Mouse (Mus musculus) midbrain, embryonic 11.5 days (tissue): Measurements from ENCODE around the gene LTO1. TPM values are rescaled to one million over a fixed set of nuclear protein-coding genes. Genes with fewer than 3 reads are reported as not detected.
A peak's percentile ranks its signal among the peaks of the same experiment; 100 is the strongest.

Source experiments
- ATAC-seq: fragments of 200-750 bp; cut with Nextera tagmentation; 2 replicates; pipeline ENCODE4 v1.8.0; 2017; ENCODE audit warnings: moderate TSS enrichment, moderate library complexity; ENCODE audit not compliant: low FRiP score
- DNase-seq: peaks from one replicate; pipeline ENCODE4 v3.0.0; 2015; ENCODE audit warnings: low spot score; ENCODE audit errors: missing footprints
- H3K27ac ChIP-seq: fragments of 300-500 bp; sonication (generic); 2 replicates; pipeline ENCODE4 v1.5.1; 2014; ENCODE audit warnings: low read depth, low read length
- H3K27me3 ChIP-seq: fragments of 300-500 bp; sonication (generic); 2 replicates; pipeline ENCODE4 v1.6.1; 2014; ENCODE audit warnings: mild to moderate bottlenecking, low read length, moderate library complexity, mixed read lengths; ENCODE audit not compliant: control insufficient read depth, insufficient read depth
- H3K36me3 ChIP-seq: fragments of 300-500 bp; sonication (generic); 2 replicates; pipeline ENCODE4 v1.6.1; 2014; ENCODE audit warnings: mild to moderate bottlenecking, low read length, moderate library complexity, mixed read lengths; ENCODE audit not compliant: control insufficient read depth, insufficient read depth
- H3K4me1 ChIP-seq: fragments of 300-500 bp; sonication (generic); 2 replicates; pipeline ENCODE4 v1.6.1; 2014; ENCODE audit warnings: low read length; ENCODE audit not compliant: control insufficient read depth, insufficient read depth
- H3K4me2 ChIP-seq: fragments of 300-500 bp; sonication (generic); 2 replicates; pipeline ENCODE4 v1.6.1; 2014; ENCODE audit warnings: mild to moderate bottlenecking, moderate library complexity
- H3K4me3 ChIP-seq: fragments of 300-500 bp; sonication (generic); 2 replicates; pipeline ENCODE4 v1.5.1; 2014; ENCODE audit warnings: low read depth, low read length
- H3K9ac ChIP-seq: fragments of 300-500 bp; sonication (generic); 2 replicates; pipeline ENCODE4 v1.6.1; 2014; ENCODE audit warnings: low read length
- H3K9me3 ChIP-seq: fragments of 300-500 bp; sonication (generic); 2 replicates; pipeline ENCODE4 v1.6.1; 2016; ENCODE audit warnings: low read length; ENCODE audit not compliant: control insufficient read depth
- WGBS: fragments of 180-500 bp; shearing (Covaris S2); extraction: QIAGEN DNeasy Blood & Tissue Kit; methylation state at CpG from one replicate; pipeline ENCODE4 v1.1.7; 2014; 5-methylcytosine and 5-hydroxymethylcytosine counted together
- polyA plus RNA-seq: library from polyadenylated mRNA; unstranded; fragments of >200 nt; fragmentation: Nextera tagmentation; extraction: Ambion mirVana; gene quantifications from 2 replicates; pipeline ENCODE4 v1.2.1, GENCODE M21; 2014

The LTO1 gene
- polyA plus RNA-seq, 1 experiment from 2014 or later: 28.0 TPM

GRCm38 (mm10) chr7:144940585-144940984 is 25.7 kb downstream of the LTO1 start:
- WGBS: under 1% methylated on average over 11 of the region's 11 CpGs
- H3K27ac ChIP-seq: peak overlapping the region; percentile 68
- DNase-seq (peak; percentile 96), ATAC-seq (no peak)
- no peaks in the 10 kb centered on the region for H3K9me3 ChIP-seq
- peaks cover 12% of the 10 kb centered on the region for H3K27me3 ChIP-seq
- peak overlapping the region; percentile 90 for H3K9ac ChIP-seq
- H3K4me1 ChIP-seq: peaks cover 40% of the 10 kb centered on the region
- peak overlapping the region; percentile 67 for H3K4me3 ChIP-seq
- H3K4me2 ChIP-seq: peak overlapping the region; percentile 71
- H3K36me3 ChIP-seq: peaks cover 11% of the 10 kb centered on the region; the same call in 1 of the 2 replicates

GRCm38 (mm10) chr7:144941242-144941831 is 26.4 kb downstream of the LTO1 start:
- WGBS: under 1% methylated on average over 39 of the region's 39 CpGs

GRCm38 (mm10) chr7:144942071-144942743 is 27.3 kb downstream of the LTO1 start:
- Histone ChIP-seq H3K4me2 (peak overlapping the region; percentile 71), H3K4me3 (peak overlapping the region; percentile 67), H3K9ac (peak overlapping the region; percentile 63), H3K36me3 (peaks cover under 1% of the 10 kb centered on the region; the same call in 1 of the 2 replicates), H3K9me3 (no peaks in the 10 kb centered on the region), H3K4me1 (peaks cover 34% of the 10 kb centered on the region), H3K27ac (peak overlapping the region; percentile 95), H3K27me3 (peaks cover 12% of the 10 kb centered on the region)
- ATAC-seq (peak; percentile 8; the same call in 1 of the 2 replicates), DNase-seq (peak; percentile 97)
- under 1% methylated on average over 35 of the region's 35 CpGs for WGBS

More at GRCm38 (mm10) chr7:144941242-144941831, 26.4 kb downstream of the LTO1 start:
- peak overlapping the region; percentile 90 for H3K9ac ChIP-seq
- peaks cover 12% of the 10 kb centered on the region for H3K27me3 ChIP-seq
- H3K36me3 ChIP-seq: peaks cover 9% of the 10 kb centered on the region; the same call in 1 of the 2 replicates
- peak overlapping the region; percentile 67 for H3K4me3 ChIP-seq
- peaks cover 38% of the 10 kb centered on the region for H3K4me1 ChIP-seq
- peak overlapping the region; percentile 71 for H3K4me2 ChIP-seq
- peak; percentile 98 for DNase-seq
- no peaks in the 10 kb centered on the region for H3K9me3 ChIP-seq
- H3K27ac ChIP-seq: peak overlapping the region; percentile 95
- ATAC-seq: peak; percentile 76

- under 1% methylated on average over 20 of the region's 20 CpGs for WGBS
These were observed 27.8 kb downstream of the LTO1 start for GRCm38 (mm10) chr7:144942744-144943135.

GRCm38 (mm10) chr7:144943254-144943653 is 28.4 kb downstream of the LTO1 start:
- DNase-seq: peak; percentile 98
- Histone ChIP-seq H3K27me3 (peaks cover 12% of the 10 kb centered on the region), H3K27ac (peak overlapping the region; percentile 35; the same call in 1 of the 2 replicates), H3K4me1 (peaks cover 32% of the 10 kb centered on the region), H3K4me3 (peak overlapping the region; percentile 67), H3K9me3 (no peaks in the 10 kb centered on the region), H3K4me2 (peak overlapping the region; percentile 71), H3K9ac (peak overlapping the region; percentile 63), H3K36me3 (no peaks in the 10 kb centered on the region)
- WGBS: under 1% methylated on average over 45 of the region's 45 CpGs
- ATAC-seq: peak; percentile 15

More at GRCm38 (mm10) chr7:144942744-144943135, 27.8 kb downstream of the LTO1 start:
- DNase-seq: peak; percentile 93
- peak overlapping the region; percentile 71 for H3K4me2 ChIP-seq
- H3K9me3 ChIP-seq: no peaks in the 10 kb centered on the region
- peak overlapping the region; percentile 63 for H3K9ac ChIP-seq
- peaks cover 12% of the 10 kb centered on the region for H3K27me3 ChIP-seq
- H3K27ac ChIP-seq: peak overlapping the region; percentile 35
- peak overlapping the region; percentile 67 for H3K4me3 ChIP-seq
- no peaks in the 10 kb centered on the region for H3K36me3 ChIP-seq
- peaks cover 32% of the 10 kb centered on the region for H3K4me1 ChIP-seq
- no peak for ATAC-seq

GRCm38 (mm10) chr7:144958509-144959395 is 43.9 kb downstream of the LTO1 start:
- Histone ChIP-seq H3K9me3 (no peaks in the 10 kb centered on the region), H3K27me3 (no peaks in the 10 kb centered on the region), H3K27ac (no peak overlapping the region), H3K4me3 (no peak overlapping the region), H3K4me2 (no peak overlapping the region), H3K36me3 (no peaks in the 10 kb centered on the region), H3K4me1 (no peaks in the 10 kb centered on the region), H3K9ac (no peak overlapping the region)
- DNase-seq: no peak
- WGBS: 63% methylated on average over 12 of the region's 12 CpGs
- no peak for ATAC-seq

GRCm38 (mm10) chr7:144963911-144964310 is 49.0 kb downstream of the LTO1 start:
- Histone ChIP-seq H3K27ac (no peak overlapping the region), H3K27me3 (no peaks in the 10 kb centered on the region), H3K9me3 (no peaks in the 10 kb centered on the region), H3K36me3 (no peaks in the 10 kb centered on the region), H3K4me2 (no peak overlapping the region), H3K4me1 (no peaks in the 10 kb centered on the region), H3K9ac (no peak overlapping the region), H3K4me3 (no peak overlapping the region)
- 88% methylated on average over 1 of the region's 1 CpGs for WGBS
- DNase-seq: no peak
- ATAC-seq: no peak

- ATAC-seq (no peak), DNase-seq (no peak)
- WGBS: 85% methylated on average over 4 of the region's 4 CpGs
- no peak overlapping the region for H3K9ac ChIP-seq
- no peaks in the 10 kb centered on the region for H3K4me1 ChIP-seq
- H3K27me3 ChIP-seq: no peaks in the 10 kb centered on the region
- H3K27ac ChIP-seq: no peak overlapping the region
- H3K36me3 ChIP-seq: no peaks in the 10 kb centered on the region
- H3K4me3 ChIP-seq: no peak overlapping the region
- H3K9me3 ChIP-seq: no peaks in the 10 kb centered on the region
- H3K4me2 ChIP-seq: no peak overlapping the region
These were observed 49.4 kb downstream of the LTO1 start for GRCm38 (mm10) chr7:144964316-144964715.
